Mouse (Mus musculus): Measurements from ENCODE around the gene Pkib. TPM values are rescaled to one million over a fixed set of nuclear protein-coding genes. Genes with fewer than 3 reads are reported as not detected.

Pkib gene
- polyA plus RNA-seq, 1 experiment from 2014 or later = 2.2 TPM

- no peak overlapping the region for H3K27ac ChIP-seq (ENCODE audit: low read length)
- peaks cover 4% of the 10 kb centered on the region; the same call in 1 of the 2 replicates for H3K27me3 ChIP-seq (replicated peaks; ENCODE audit: insufficient read depth, low read length)
- H3K4me1 ChIP-seq (ENCODE audit: insufficient read depth, low read depth, low read length) = no peaks in the 10 kb centered on the region
- WGBS = 79% methylated on average over 2 of the region's 2 CpGs
- TF ChIP-seq CTCF (IDR thresholded peaks at IDR 0.05) (no peak), EP300 (IDR thresholded peaks at IDR 0.05) (no peak)
- H3K9ac ChIP-seq (replicated peaks; ENCODE audit: low read depth) = no peak overlapping the region
- no peak overlapping the region for H3K4me3 ChIP-seq (ENCODE audit: low read depth, low read length)
- no peak overlapping the region for H3K4me2 ChIP-seq (replicated peaks; ENCODE audit: low read depth, low read length)
- DNase-seq (ENCODE audit: low spot score) = no peak
- ATAC-seq = no peak
- H3K36me3 ChIP-seq (ENCODE audit: insufficient read depth, low read length) = no peaks in the 10 kb centered on the region
- no peaks in the 10 kb centered on the region for H3K9me3 ChIP-seq (ENCODE audit: low read length)
Observed at GRCm38 (mm10) chr10:57627773-57628172, 4.0 kb upstream of the Pkib start.

- Histone ChIP-seq H3K27me3 (replicated peaks; ENCODE audit: insufficient read depth, low read length) (peaks cover 4% of the 10 kb centered on the region; the same call in 1 of the 2 replicates), H3K9me3 (ENCODE audit: low read length) (no peaks in the 10 kb centered on the region), H3K4me2 (replicated peaks; ENCODE audit: low read depth, low read length) (no peak overlapping the region), H3K27ac (ENCODE audit: low read length) (no peak overlapping the region), H3K36me3 (ENCODE audit: insufficient read depth, low read length) (no peaks in the 10 kb centered on the region), H3K9ac (replicated peaks; ENCODE audit: low read depth) (no peak overlapping the region), H3K4me3 (ENCODE audit: low read depth, low read length) (no peak overlapping the region), H3K4me1 (ENCODE audit: insufficient read depth, low read depth, low read length) (no peaks in the 10 kb centered on the region)
- WGBS = 95% methylated on average over 2 of the region's 2 CpGs
- TF ChIP-seq EP300 (IDR thresholded peaks at IDR 0.05) (no peak), CTCF (IDR thresholded peaks at IDR 0.05) (no peak)
- ATAC-seq = no peak
- no peak for DNase-seq (ENCODE audit: low spot score)
Observed at GRCm38 (mm10) chr10:57630557-57630956, 1.2 kb upstream of the Pkib start.

- no peak overlapping the region for H3K27ac ChIP-seq (ENCODE audit: low read length)
- TF ChIP-seq EP300 (IDR thresholded peaks at IDR 0.05) (no peak), CTCF (IDR thresholded peaks at IDR 0.05) (no peak)
- no peak overlapping the region for H3K4me2 ChIP-seq (replicated peaks; ENCODE audit: low read depth, low read length)
- no peak overlapping the region for H3K9ac ChIP-seq (replicated peaks; ENCODE audit: low read depth)
- no peaks in the 10 kb centered on the region for H3K36me3 ChIP-seq (ENCODE audit: insufficient read depth, low read length)
- ATAC-seq (no peak), DNase-seq (ENCODE audit: low spot score) (no peak)
- 65% methylated on average over 4 of the region's 4 CpGs for WGBS
- peaks cover 4% of the 10 kb centered on the region; the same call in 1 of the 2 replicates for H3K27me3 ChIP-seq (replicated peaks; ENCODE audit: insufficient read depth, low read length)
- H3K4me3 ChIP-seq (ENCODE audit: low read depth, low read length) = no peak overlapping the region
- no peaks in the 10 kb centered on the region for H3K4me1 ChIP-seq (ENCODE audit: insufficient read depth, low read depth, low read length)
- no peaks in the 10 kb centered on the region for H3K9me3 ChIP-seq (ENCODE audit: low read length)
Observed at GRCm38 (mm10) chr10:57632868-57633240, 1.1 kb downstream of the Pkib start.

- Histone ChIP-seq H3K9ac (replicated peaks; ENCODE audit: low read depth) (no peak overlapping the region), H3K4me1 (ENCODE audit: insufficient read depth, low read depth, low read length) (no peaks in the 10 kb centered on the region), H3K27ac (ENCODE audit: low read length) (no peak overlapping the region), H3K27me3 (replicated peaks; ENCODE audit: insufficient read depth, low read length) (peaks cover 2% of the 10 kb centered on the region; the same call in 1 of the 2 replicates), H3K4me2 (replicated peaks; ENCODE audit: low read depth, low read length) (no peak overlapping the region), H3K4me3 (ENCODE audit: low read depth, low read length) (no peak overlapping the region), H3K36me3 (ENCODE audit: insufficient read depth, low read length) (no peaks in the 10 kb centered on the region), H3K9me3 (ENCODE audit: low read length) (no peaks in the 10 kb centered on the region)
- peak; percentile 7 for DNase-seq (ENCODE audit: low spot score)
- WGBS = 26% methylated on average over 4 of the region's 4 CpGs
- no peak for TF ChIP-seq EP300 (IDR thresholded peaks at IDR 0.05)
- no peak for TF ChIP-seq CTCF (IDR thresholded peaks at IDR 0.05)
- ATAC-seq = no peak
Observed at GRCm38 (mm10) chr10:57636970-57637369, 5.2 kb downstream of the Pkib start.

- Histone ChIP-seq H3K9ac (replicated peaks; ENCODE audit: low read depth) (no peak overlapping the region), H3K4me2 (replicated peaks; ENCODE audit: low read depth, low read length) (no peak overlapping the region), H3K36me3 (ENCODE audit: insufficient read depth, low read length) (no peaks in the 10 kb centered on the region), H3K27me3 (replicated peaks; ENCODE audit: insufficient read depth, low read length) (no peaks in the 10 kb centered on the region), H3K4me1 (ENCODE audit: insufficient read depth, low read depth, low read length) (no peaks in the 10 kb centered on the region), H3K27ac (ENCODE audit: low read length) (no peak overlapping the region), H3K4me3 (ENCODE audit: low read depth, low read length) (no peak overlapping the region), H3K9me3 (ENCODE audit: low read length) (no peaks in the 10 kb centered on the region)
- 70% methylated on average over 4 of the region's 4 CpGs for WGBS
- TF ChIP-seq EP300 (IDR thresholded peaks at IDR 0.05) (no peak), CTCF (IDR thresholded peaks at IDR 0.05) (no peak)
- DNase-seq (ENCODE audit: low spot score) (no peak), ATAC-seq (no peak)
Observed at GRCm38 (mm10) chr10:57638250-57638649, 6.5 kb downstream of the Pkib start.

GRCm38 (mm10) chr10:57639540-57639939 is 7.8 kb downstream of the Pkib start:
- Histone ChIP-seq H3K4me2 (replicated peaks; ENCODE audit: low read depth, low read length) (no peak overlapping the region), H3K27ac (ENCODE audit: low read length) (no peak overlapping the region), H3K27me3 (replicated peaks; ENCODE audit: insufficient read depth, low read length) (no peaks in the 10 kb centered on the region), H3K4me3 (ENCODE audit: low read depth, low read length) (no peak overlapping the region), H3K4me1 (ENCODE audit: insufficient read depth, low read depth, low read length) (no peaks in the 10 kb centered on the region), H3K9me3 (ENCODE audit: low read length) (no peaks in the 10 kb centered on the region), H3K9ac (replicated peaks; ENCODE audit: low read depth) (no peak overlapping the region), H3K36me3 (ENCODE audit: insufficient read depth, low read length) (no peaks in the 10 kb centered on the region)
- no peak for ATAC-seq
- TF ChIP-seq CTCF (IDR thresholded peaks at IDR 0.05) (no peak), EP300 (IDR thresholded peaks at IDR 0.05) (no peak)
- WGBS = 63% methylated on average over 3 of the region's 3 CpGs
- no peak for DNase-seq (ENCODE audit: low spot score)

GRCm38 (mm10) chr10:57653297-57653696 is 21.5 kb downstream of the Pkib start:
- H3K27me3 ChIP-seq (replicated peaks; ENCODE audit: insufficient read depth, low read length) = no peaks in the 10 kb centered on the region
- H3K27ac ChIP-seq (ENCODE audit: low read length) = no peak overlapping the region
- H3K4me2 ChIP-seq (replicated peaks; ENCODE audit: low read depth, low read length) = no peak overlapping the region
- no peak for ATAC-seq
- no peaks in the 10 kb centered on the region for H3K4me1 ChIP-seq (ENCODE audit: insufficient read depth, low read depth, low read length)
- WGBS = 74% methylated on average over 1 of the region's 1 CpGs
- no peak for DNase-seq (ENCODE audit: low spot score)
- no peak overlapping the region for H3K4me3 ChIP-seq (ENCODE audit: low read depth, low read length)
- no peak overlapping the region for H3K9ac ChIP-seq (replicated peaks; ENCODE audit: low read depth)
- H3K36me3 ChIP-seq (ENCODE audit: insufficient read depth, low read length) = no peaks in the 10 kb centered on the region
- no peak for TF ChIP-seq CTCF (IDR thresholded peaks at IDR 0.05)
- TF ChIP-seq EP300 (IDR thresholded peaks at IDR 0.05) = no peak
- H3K9me3 ChIP-seq (ENCODE audit: low read length) = no peaks in the 10 kb centered on the region
